Mouse (Mus musculus) forebrain, embryonic 10.5 days (tissue): ENCODE results near the gene Memo1. TPM values are rescaled to one million over a fixed set of nuclear protein-coding genes. Genes with fewer than 3 reads are reported as not detected.
"Not testable (repeated sequence)": the region's sequence is repeated elsewhere in the genome, so short reads cannot be mapped to it uniquely, and the experiment has no call there.

Experiments
- DNase-seq: peaks from one replicate; pipeline ENCODE4 v3.0.0-alpha.2; 2017; ENCODE audit warnings: low spot score; ENCODE audit errors: extremely low spot score
- H3K27ac ChIP-seq: fragments of 300-500 bp; sonication (generic); 2 replicates; pipeline ENCODE4 v1.5.1; 2016; ENCODE audit warnings: mild to moderate bottlenecking
- H3K27me3 ChIP-seq: fragments of 300-500 bp; sonication (generic); 2 replicates; pipeline ENCODE4 v1.6.1; 2016; ENCODE audit warnings: mild to moderate bottlenecking; ENCODE audit not compliant: poor library complexity, severe bottlenecking
- H3K36me3 ChIP-seq: fragments of 300-500 bp; sonication (generic); replicated peaks from 2 replicates; pipeline ENCODE4 v1.6.1; 2016; ENCODE audit warnings: mild to moderate bottlenecking, moderate library complexity
- H3K4me1 ChIP-seq: fragments of 300-500 bp; sonication (generic); 2 replicates; pipeline ENCODE4 v1.6.1; 2016
- H3K4me3 ChIP-seq: fragments of 300-500 bp; sonication (generic); 2 replicates; pipeline ENCODE4 v1.5.1; 2016; ENCODE audit warnings: mild to moderate bottlenecking, moderate library complexity
- H3K9me3 ChIP-seq: fragments of 300-500 bp; sonication (generic); 2 replicates; pipeline ENCODE4 v1.6.1; 2016; ENCODE audit warnings: mild to moderate bottlenecking, moderate library complexity
- WGBS: fragments of 180-500 bp; shearing (Covaris S2); methylation state at CpG from one replicate; pipeline ENCODE4 v1.1.7; 2016; 5-methylcytosine and 5-hydroxymethylcytosine counted together
- polyA plus RNA-seq: library from polyadenylated mRNA; unstranded; fragments of >200 nt; fragmentation: Nextera tagmentation; extraction: Ambion mirVana; gene quantifications from 2 replicates; pipeline ENCODE4 v1.2.1, GENCODE M21; 2016

Gene Memo1
- polyA plus RNA-seq, 1 experiment from 2014 or later: 95.9 TPM

GRCm38 (mm10) chr17:74194755-74195154, 100.6 kb downstream of the Memo1 start:
- Histone ChIP-seq H3K9me3 (no peaks in the 10 kb centered on the region), H3K36me3 (peaks cover 16% of the 10 kb centered on the region), H3K27me3 (no peaks in the 10 kb centered on the region), H3K4me3 (no peak overlapping the region), H3K27ac (no peak overlapping the region), H3K4me1 (no peaks in the 10 kb centered on the region)
- no peak for DNase-seq
- WGBS: 95% methylated on average over 9 of the region's 9 CpGs

GRCm38 (mm10) chr17:74193463-74193862, 101.9 kb downstream of the Memo1 start:
- Histone ChIP-seq H3K4me3 (no peak overlapping the region), H3K27me3 (no peaks in the 10 kb centered on the region), H3K4me1 (no peaks in the 10 kb centered on the region), H3K9me3 (no peaks in the 10 kb centered on the region), H3K36me3 (peaks cover 16% of the 10 kb centered on the region), H3K27ac (no peak overlapping the region)
- 74% methylated on average over 1 of the region's 1 CpGs for WGBS
- DNase-seq: no peak

DNA sequence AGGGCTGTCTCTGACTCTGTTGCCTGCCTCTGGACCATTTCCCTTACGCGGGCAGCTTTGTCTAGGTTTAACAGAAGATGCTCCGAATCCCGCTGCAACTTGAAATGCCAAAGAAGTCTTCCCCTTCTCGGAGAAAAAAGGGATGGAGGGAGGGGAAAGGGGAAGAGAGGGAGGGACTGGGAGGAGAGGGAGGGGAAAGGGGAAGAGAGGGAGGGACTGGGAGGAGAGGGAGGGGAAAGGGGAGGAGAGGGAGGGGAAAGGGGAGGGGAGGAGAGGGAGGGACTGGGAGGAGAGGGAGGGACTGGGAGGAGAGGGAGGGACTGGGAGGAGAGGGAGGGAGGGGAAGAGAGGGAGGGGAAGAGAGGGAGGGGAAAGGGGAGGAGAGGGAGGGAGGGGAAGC, 103.9 kb downstream of the Memo1 start:
- DNase-seq: no peak
- 81% methylated on average over 5 of the region's 5 CpGs for WGBS

DNA sequence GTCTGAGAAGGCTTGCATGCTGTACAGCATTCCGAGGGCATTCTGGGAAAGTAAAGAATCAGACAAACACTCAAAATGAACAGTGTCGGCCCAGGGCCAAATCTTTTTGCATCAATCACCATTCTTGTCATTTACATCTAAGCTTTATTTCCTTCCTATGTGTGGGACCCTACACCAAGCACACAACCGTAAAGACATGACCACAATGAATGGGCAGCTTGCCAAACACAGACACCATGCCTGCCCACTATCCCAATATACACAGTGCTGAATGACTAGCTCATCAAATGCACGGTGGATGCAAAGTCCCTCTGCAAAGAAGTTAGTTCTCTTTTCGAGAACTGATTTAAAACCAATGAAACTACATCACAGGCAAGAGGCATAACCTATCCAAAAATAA, 109.1 kb downstream of the Memo1 start:
- Histone ChIP-seq H3K27me3 (no peaks in the 10 kb centered on the region), H3K27ac (no peak overlapping the region), H3K36me3 (peaks cover 11% of the 10 kb centered on the region), H3K9me3 (no peaks in the 10 kb centered on the region), H3K4me1 (no peaks in the 10 kb centered on the region), H3K4me3 (no peak overlapping the region)
- WGBS: 91% methylated on average over 5 of the region's 5 CpGs
- DNase-seq: no peak

More for the DNA sequence above, 103.9 kb downstream of the Memo1 start:
- no peak overlapping the region for H3K4me3 ChIP-seq
- peaks cover 10% of the 10 kb centered on the region; the same call in 1 of the 2 replicates for H3K36me3 ChIP-seq
- H3K27me3 ChIP-seq: no peaks in the 10 kb centered on the region
- H3K27ac ChIP-seq: no peak overlapping the region
- H3K9me3 ChIP-seq: no peaks in the 10 kb centered on the region
- H3K4me1 ChIP-seq: no peaks in the 10 kb centered on the region

DNA sequence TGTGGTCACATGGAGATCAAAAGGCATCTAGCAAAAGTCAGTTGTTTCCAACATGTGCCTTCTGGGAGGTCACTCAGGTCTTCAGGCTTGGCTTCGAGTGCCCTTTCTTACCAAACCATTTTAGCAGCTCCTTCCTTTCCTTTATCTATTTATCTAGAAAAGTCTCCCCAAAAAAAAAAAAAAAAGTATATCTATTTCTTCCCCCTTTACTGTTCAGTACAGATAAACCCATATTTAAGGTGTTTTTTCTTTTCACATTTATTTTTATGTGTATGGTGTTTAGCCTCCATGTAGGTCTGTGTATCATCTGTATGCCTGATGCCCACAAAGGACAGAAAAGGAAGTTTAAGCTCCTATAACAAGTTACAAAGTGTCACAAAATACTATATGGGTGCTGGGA, 110.6 kb downstream of the Memo1 start:
- 93% methylated on average over 1 of the region's 1 CpGs for WGBS
- H3K27me3 ChIP-seq: no peaks in the 10 kb centered on the region

DNA sequence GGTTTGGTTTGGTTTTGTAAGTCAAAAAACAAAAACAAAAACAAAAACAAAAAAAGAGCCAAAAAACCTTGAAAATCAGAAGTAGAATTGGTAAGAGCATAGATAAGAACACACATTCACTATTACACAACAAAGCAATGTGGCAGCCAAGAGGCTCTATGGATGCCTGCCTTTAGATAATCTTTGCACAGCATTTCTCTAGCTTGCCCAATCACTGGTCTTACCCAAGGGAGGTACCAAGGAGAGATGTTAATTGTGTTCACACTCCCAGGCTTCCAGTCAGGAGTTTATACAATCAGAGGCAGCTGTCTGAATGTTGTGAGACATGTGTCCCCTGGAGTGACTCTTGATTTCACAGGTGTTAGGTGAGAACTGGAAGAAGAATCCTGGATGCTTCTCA, 114.4 kb downstream of the Memo1 start:
- Histone ChIP-seq H3K27ac (no peak overlapping the region), H3K4me3 (no peak overlapping the region), H3K36me3 (peaks cover 3% of the 10 kb centered on the region; the same call in 1 of the 2 replicates), H3K4me1 (no peaks in the 10 kb centered on the region), H3K27me3 (no peaks in the 10 kb centered on the region), H3K9me3 (no peaks in the 10 kb centered on the region)
- DNase-seq: no peak

More for the DNA sequence above, 110.6 kb downstream of the Memo1 start:
- no peak overlapping the region for H3K4me3 ChIP-seq
- H3K27ac ChIP-seq: no peak overlapping the region
- H3K9me3 ChIP-seq: no peaks in the 10 kb centered on the region
- no peaks in the 10 kb centered on the region for H3K4me1 ChIP-seq
- peaks cover 3% of the 10 kb centered on the region; the same call in 1 of the 2 replicates for H3K36me3 ChIP-seq
- DNase-seq: no peak

GRCm38 (mm10) chr17:74179640-74180039, 115.7 kb downstream of the Memo1 start:
- H3K4me1 ChIP-seq, H3K36me3 ChIP-seq, H3K27ac ChIP-seq, H3K4me3 ChIP-seq, H3K27me3 ChIP-seq, H3K9me3 ChIP-seq, DNase-seq: not testable (repeated sequence)
- 92% methylated on average over 2 of the region's 2 CpGs for WGBS

- no peak overlapping the region for H3K4me3 ChIP-seq
- no peaks in the 10 kb centered on the region for H3K27me3 ChIP-seq
- H3K4me1 ChIP-seq: no peaks in the 10 kb centered on the region
- DNase-seq: no peak
- no peaks in the 10 kb centered on the region for H3K36me3 ChIP-seq
- no peaks in the 10 kb centered on the region for H3K9me3 ChIP-seq
- no peak overlapping the region for H3K27ac ChIP-seq
Measured at GRCm38 (mm10) chr17:74173726-74174125, 121.6 kb downstream of the Memo1 start.

- no peaks in the 10 kb centered on the region for H3K27me3 ChIP-seq
- no peak overlapping the region for H3K4me3 ChIP-seq
- 77% methylated on average over 1 of the region's 1 CpGs for WGBS
- no peaks in the 10 kb centered on the region for H3K36me3 ChIP-seq
- DNase-seq: no peak
- H3K4me1 ChIP-seq: no peaks in the 10 kb centered on the region
- H3K9me3 ChIP-seq: no peaks in the 10 kb centered on the region
- H3K27ac ChIP-seq: no peak overlapping the region
Measured at GRCm38 (mm10) chr17:74172834-74173233, 122.5 kb downstream of the Memo1 start.

DNA sequence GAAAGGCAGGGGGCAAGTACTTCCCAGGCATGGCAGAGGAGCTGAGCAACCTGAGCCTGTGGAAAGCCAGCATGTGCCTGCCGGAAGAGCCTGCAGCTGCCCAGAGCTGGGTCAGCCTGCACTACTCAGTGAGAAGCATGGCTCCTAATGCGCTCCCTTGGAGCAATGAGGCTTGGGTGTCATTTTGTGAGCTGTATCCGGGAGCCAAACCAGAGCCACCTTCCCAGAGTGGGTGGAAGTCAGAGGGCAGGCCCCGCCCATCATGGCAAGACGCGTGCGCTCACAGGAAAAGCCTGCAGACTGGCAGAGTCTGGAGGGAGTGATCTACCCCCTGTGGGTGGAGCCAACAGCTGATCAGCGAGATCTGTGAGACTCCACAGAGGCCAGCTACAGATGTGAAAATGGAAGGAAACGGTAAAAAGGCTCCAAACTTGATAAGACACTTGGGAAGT, 135.9 kb downstream of the Memo1 start:
- H3K4me1 ChIP-seq: peaks cover 10% of the 10 kb centered on the region
- peak; percentile 72 for DNase-seq
- under 1% methylated on average over 9 of the region's 9 CpGs for WGBS
- H3K27me3 ChIP-seq: no peaks in the 10 kb centered on the region
- H3K4me3 ChIP-seq: peak overlapping the region; percentile 48
- peak overlapping the region; percentile 72 for H3K27ac ChIP-seq
- no peaks in the 10 kb centered on the region for H3K36me3 ChIP-seq
- H3K9me3 ChIP-seq: no peaks in the 10 kb centered on the region

- WGBS: 96% methylated on average over 3 of the region's 3 CpGs
- Histone ChIP-seq H3K4me3 (no peak overlapping the region), H3K27ac (no peak overlapping the region), H3K36me3 (no peaks in the 10 kb centered on the region), H3K4me1 (peaks cover 10% of the 10 kb centered on the region), H3K27me3 (no peaks in the 10 kb centered on the region), H3K9me3 (no peaks in the 10 kb centered on the region)
- no peak for DNase-seq
Measured at GRCm38 (mm10) chr17:74158161-74158560, 137.2 kb downstream of the Memo1 start.

Other genes with a start within 250 kb of the Memo1 start
- not detected in 2 replicates for gene Srd5a2, start 247.6 kb downstream of the Memo1 start, polyA plus RNA-seq
- 303 TPM in 2 replicates for gene Dpy30, start 28.4 kb upstream of the Memo1 start, polyA plus RNA-seq
- gene Spast, start 43.5 kb upstream of the Memo1 start, polyA plus RNA-seq: 12.6 and 12.7 TPM in 2 replicates
- gene Slc30a6, start 100.1 kb upstream of the Memo1 start, polyA plus RNA-seq: 33.8 and 35.4 TPM in 2 replicates
- 0.12 and 0.26 TPM in 2 replicates for gene Nlrc4, start 163.6 kb upstream of the Memo1 start, polyA plus RNA-seq
- 27.0 and 28.6 TPM in 2 replicates for gene Yipf4, start 194.0 kb upstream of the Memo1 start, polyA plus RNA-seq
- 85.0 and 86.5 TPM in 2 replicates for gene Birc6, start 232.8 kb upstream of the Memo1 start, polyA plus RNA-seq